Mouse (Mus musculus) adipocyte (in vitro differentiated cells): ENCODE results near the gene Baz2a.
"Not testable (repeated sequence)": the region's sequence is repeated elsewhere in the genome, so short reads cannot be mapped to it uniquely, and the experiment has no call there.

ENCODE experiments used
- DNase-seq: peaks from one replicate; pipeline ENCODE4 v3.0.0-alpha.2; 2016; ENCODE audit warnings: low spot score

The Baz2a gene

GRCm38 (mm10) chr10:128124831-128125230 is 33.5 kb downstream of the Baz2a start:
- no peak for DNase-seq

- DNase-seq = no peak
These were observed 34.6 kb downstream of the Baz2a start for GRCm38 (mm10) chr10:128125951-128126350.

- DNase-seq = no peak
These were observed 36.1 kb downstream of the Baz2a start for GRCm38 (mm10) chr10:128127497-128127896.

GRCm38 (mm10) chr10:128128143-128128542 is 36.8 kb downstream of the Baz2a start:
- DNase-seq = no peak

GRCm38 (mm10) chr10:128131297-128131696 is 39.9 kb downstream of the Baz2a start:
- DNase-seq = no peak

GRCm38 (mm10) chr10:128131812-128132211 is 40.4 kb downstream of the Baz2a start:
- DNase-seq = no peak

- no peak for DNase-seq
These were observed 42.4 kb downstream of the Baz2a start for GRCm38 (mm10) chr10:128133650-128134332.

GRCm38 (mm10) chr10:128135374-128135773 is 44.0 kb downstream of the Baz2a start:
- DNase-seq = no peak

GRCm38 (mm10) chr10:128140236-128140952 is 49.0 kb downstream of the Baz2a start:
- DNase-seq = peak; percentile 72

GRCm38 (mm10) chr10:128142165-128142564 is 50.8 kb downstream of the Baz2a start:
- DNase-seq = peak; percentile 35

- no peak for DNase-seq
These were observed 52.3 kb downstream of the Baz2a start for GRCm38 (mm10) chr10:128143659-128144058.

GRCm38 (mm10) chr10:128144961-128145360 is 53.6 kb downstream of the Baz2a start:
- DNase-seq = peak; percentile 75

GRCm38 (mm10) chr10:128148789-128149365 is 57.5 kb downstream of the Baz2a start:
- no peak for DNase-seq

GRCm38 (mm10) chr10:128149592-128149991 is 58.2 kb downstream of the Baz2a start:
- DNase-seq = peak; percentile 67

- DNase-seq = peak; percentile 75
These were observed 59.6 kb downstream of the Baz2a start for GRCm38 (mm10) chr10:128150941-128151340.

GRCm38 (mm10) chr10:128153978-128154377 is 62.6 kb downstream of the Baz2a start:
- DNase-seq = no peak

GRCm38 (mm10) chr10:128165726-128166125 is 74.3 kb downstream of the Baz2a start:
- DNase-seq = not testable (repeated sequence)

- DNase-seq = no peak
These were observed 75.7 kb downstream of the Baz2a start for GRCm38 (mm10) chr10:128167091-128167490.

- DNase-seq = not testable (repeated sequence)
These were observed 80.0 kb downstream of the Baz2a start for GRCm38 (mm10) chr10:128171348-128171747.

- no peak for DNase-seq
These were observed 83.9 kb downstream of the Baz2a start for GRCm38 (mm10) chr10:128175302-128175701.

- peak; percentile 91 for DNase-seq
These were observed 84.8 kb downstream of the Baz2a start for GRCm38 (mm10) chr10:128175996-128176755.

- DNase-seq = no peak
These were observed 85.9 kb downstream of the Baz2a start for GRCm38 (mm10) chr10:128177316-128177715.
